Mouse (Mus musculus) yolk sac, embryonic 10.5 days (tissue): ENCODE measurements around the gene 1700025C18Rik.

Experiments used
- DNase-seq: peaks from one replicate; pipeline ENCODE4 v3.0.0-alpha.2; 2017; ENCODE audit warnings: low spot score

The 1700025C18Rik gene

GRCm38 (mm10) chr2:165035058-165035431 lies 55.5 kb downstream of the 1700025C18Rik start:
- DNase-seq, result no peak

DNA sequence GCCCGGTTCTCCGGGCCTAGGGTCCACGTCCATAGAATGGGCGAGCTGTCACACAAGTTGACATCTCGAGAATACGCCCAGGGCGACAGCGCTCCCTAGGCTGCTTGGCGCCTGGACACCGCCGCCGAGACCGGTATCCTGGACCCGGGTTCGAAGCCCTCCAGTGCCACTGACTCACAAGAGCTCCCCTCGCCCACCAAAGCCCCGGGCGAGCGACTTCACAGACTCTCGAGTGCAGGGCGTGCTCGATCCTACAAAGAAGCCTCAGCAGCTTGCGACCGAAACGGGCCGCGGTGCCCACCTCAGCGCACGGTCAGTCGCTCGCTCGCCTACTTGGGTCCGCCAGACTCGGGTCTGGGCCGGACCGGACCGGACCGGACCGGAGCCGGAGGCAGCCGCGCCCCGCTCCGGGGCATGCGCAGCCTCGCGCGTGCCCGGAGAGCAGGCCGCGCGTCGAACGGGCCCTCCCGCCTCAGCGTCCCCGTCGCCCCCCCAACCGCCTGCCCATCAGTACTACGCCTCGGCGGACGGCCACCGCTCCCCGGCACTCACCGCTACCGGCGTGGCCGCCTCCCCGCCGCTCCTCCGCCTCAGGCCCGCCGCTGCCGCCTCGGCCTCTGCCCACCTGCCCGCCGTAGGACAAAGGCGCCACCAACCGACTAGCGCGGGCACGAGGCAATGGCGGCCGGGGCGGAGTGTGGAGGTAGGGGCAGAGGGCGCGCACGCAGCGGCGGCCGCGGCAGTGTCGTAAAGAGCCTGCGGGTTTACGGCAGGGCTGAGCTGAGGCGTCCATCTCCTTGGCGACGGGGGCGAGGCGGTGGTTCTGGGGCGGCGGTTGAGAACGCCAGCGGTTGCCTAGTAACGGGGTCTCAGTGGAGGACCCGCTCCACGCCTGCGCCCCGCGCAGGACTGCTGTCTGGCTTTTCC lies 56.2 kb downstream of the 1700025C18Rik start, which contains the start of gene Ncoa5:
Gene Ncoa5, minus strand, starts transcription at position 737 of the 927 bp plus-strand sequence.
- peak; percentile 97 for DNase-seq

DNA sequence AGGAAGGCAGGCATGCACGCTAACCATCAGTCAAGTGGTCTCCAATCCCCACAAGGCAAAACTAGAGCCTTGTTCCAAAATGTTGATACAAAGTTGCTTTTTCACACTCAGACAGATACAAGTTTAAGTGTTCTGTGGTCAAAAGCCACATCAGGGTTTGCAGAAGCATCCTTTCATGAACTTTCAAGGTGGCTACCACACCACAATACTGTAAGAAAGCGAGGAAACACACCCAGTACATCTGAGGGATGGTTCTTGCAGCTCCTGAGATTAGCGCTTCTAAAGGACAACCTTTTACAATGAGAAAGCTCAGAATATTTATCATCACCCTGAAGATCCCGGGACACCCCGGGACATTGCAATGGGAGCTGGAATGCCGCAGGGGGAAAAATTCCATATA lies 57.2 kb downstream of the 1700025C18Rik start:
- DNase-seq, result no peak

GRCm38 (mm10) chr2:165032533-165032932 lies 58.0 kb downstream of the 1700025C18Rik start:
- no peak for DNase-seq
